Mouse (Mus musculus) kidney, adult 2 months (tissue): ENCODE data around the gene Nell1.

Experiments
- CTCF ChIP-seq: fragments of 200-500 bp; conservative IDR thresholded peaks from 2 replicates; pipeline ENCODE4 v1.5.1; 2011; ENCODE audit warnings: low read depth, mild to moderate bottlenecking, control low read depth, low read length, moderate library complexity, mixed read lengths; ENCODE audit not compliant: insufficient read depth, insufficient read length
- POLR2A ChIP-seq: fragments of 200-500 bp; IDR thresholded peaks from one replicate; pipeline ENCODE4 v1.6.1; 2011; ENCODE audit warnings: low read depth, low read length, control low read depth

DNA sequence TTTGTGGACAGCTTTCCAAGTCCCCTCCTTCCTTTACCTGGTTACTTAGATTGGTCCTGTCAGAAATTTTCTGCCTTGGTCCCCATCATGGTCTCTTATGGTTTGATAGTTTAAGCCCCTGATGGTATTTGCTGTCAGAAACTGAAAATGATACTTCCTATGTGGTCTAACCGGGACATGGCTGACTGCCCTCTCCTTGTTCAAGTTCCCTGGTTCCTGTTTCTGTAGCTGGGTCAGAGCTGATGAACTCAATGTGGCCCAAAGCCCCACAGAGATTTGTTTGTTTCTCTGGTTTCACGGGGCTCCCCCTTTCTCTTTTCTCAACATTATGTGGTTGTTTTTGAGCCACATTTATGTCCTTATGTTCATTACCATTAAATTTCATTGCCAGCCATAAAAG, 30.6 kb downstream of the Nell1 start:
- no peak for TF ChIP-seq CTCF
- no peak for TF ChIP-seq POLR2A
